Mouse (Mus musculus): Measurements from ENCODE around the gene Cdhr2. TPM values are rescaled to one million over a fixed set of nuclear protein-coding genes. Genes with fewer than 3 reads are reported as not detected.

The Cdhr2 gene
- total RNA-seq, 2 experiments from 2014 or later, result 0.14 to 0.23 TPM

- DNase-seq (ENCODE audit: low spot score in 2 of 2), result peak; percentile 87 to 92
- intact Hi-C loops (cut with DNase I), result loop anchor here (2.0 kb wide), 1 partner anchor 15 kb away; no protein-coding TSS in a partner anchor
Observed at GRCm38 (mm10) chr13:54766192-54766768, 65.0 kb downstream of the Cdhr2 start, which contains the start of gene Sncb. Gene Sncb, minus strand, starts transcription at chr13:54766595.

- DNase-seq (ENCODE audit: low spot score in 2 of 2), result no peak
- intact Hi-C loops (cut with DNase I), result loop anchor here (2.0 kb wide), 1 partner anchor 14 kb away; no protein-coding TSS in a partner anchor
Observed at GRCm38 (mm10) chr13:54767012-54767411, 65.8 kb downstream of the Cdhr2 start.

GRCm38 (mm10) chr13:54780592-54780991 lies 79.3 kb downstream of the Cdhr2 start:
- DNase-seq (ENCODE audit: low spot score in 2 of 2), result peak in 1 of 2 experiments; percentile 84
- intact Hi-C loops (cut with DNase I), result loop anchor here (2.0 kb wide), 1 partner anchor 14 kb away; the partner anchor contains the start of gene Sncb

GRCm38 (mm10) chr13:54781086-54781485 lies 79.8 kb downstream of the Cdhr2 start:
- DNase-seq (ENCODE audit: low spot score in 2 of 2), result peak in 1 of 2 experiments; percentile 81
- intact Hi-C loops (cut with DNase I), result loop anchor here (2.0 kb wide), 1 partner anchor 14 kb away; the partner anchor contains the start of gene Sncb

GRCm38 (mm10) chr13:54783235-54783634 lies 82.0 kb downstream of the Cdhr2 start:
- intact Hi-C loops (cut with DNase I), result no loop called here
- no peak for DNase-seq (ENCODE audit: low spot score in 2 of 2)

GRCm38 (mm10) chr13:54783698-54784097 lies 82.4 kb downstream of the Cdhr2 start, which contains the start of gene Eif4e1b:
Gene Eif4e1b, plus strand, starts transcription at chr13:54783998.
- DNase-seq (ENCODE audit: low spot score in 2 of 2), result no peak
- intact Hi-C loops (cut with DNase I), result no loop called here

Other genes with a start within 250 kb of the Cdhr2 start
- 10 to 100 TPM; 33.4 to 35.6 TPM for gene Thoc3, start 232.6 kb upstream of the Cdhr2 start, total RNA-seq (2021)
- 10 to 100 TPM; 13.5 to 14.4 TPM for gene Simc1, start 197.7 kb upstream of the Cdhr2 start, total RNA-seq (2021)
- gene 4833439L19Rik, start 136.0 kb upstream of the Cdhr2 start, total RNA-seq (2021), result 100 to 1,000 TPM; 137 to 143 TPM
- gene Arl10, start 126.4 kb upstream of the Cdhr2 start, total RNA-seq (2021), result 10 to 100 TPM; 22.0 to 24.0 TPM
- 10 to 100 TPM; 19.7 to 26.9 TPM for gene Nop16, start 111.4 kb upstream of the Cdhr2 start, total RNA-seq (2021)
- gene Higd2a, start 111.3 kb upstream of the Cdhr2 start, total RNA-seq (2021), result 100 to 1,000 TPM; 151 TPM
- gene Cltb, start 90.1 kb upstream of the Cdhr2 start, total RNA-seq (2021), result 100 to 1,000 TPM; 308 to 312 TPM
- 10 to 100 TPM; 51.6 to 61.1 TPM for gene Faf2, start 79.7 kb upstream of the Cdhr2 start, total RNA-seq (2021)
- 100 to 1,000 TPM; 166 to 176 TPM for gene Rnf44, start 7.6 kb upstream of the Cdhr2 start, total RNA-seq (2021)
- gene Gprin1, start 48.4 kb downstream of the Cdhr2 start, total RNA-seq (2021), result 100 to 1,000 TPM; 120 to 145 TPM
- gene Sncb, start 65.1 kb downstream of the Cdhr2 start, total RNA-seq (2021), result 100 to 1,000 TPM; 785 to 906 TPM
- gene Eif4e1b, start 82.5 kb downstream of the Cdhr2 start, total RNA-seq (2021), result not detected
- 10 to 100 TPM; 69.3 to 79.1 TPM for gene Tspan17, start 87.9 kb downstream of the Cdhr2 start, total RNA-seq (2021)
- gene Unc5a, start 247.9 kb downstream of the Cdhr2 start, total RNA-seq (2021), result 10 to 100 TPM; 83.6 to 96.6 TPM